Mouse (Mus musculus) megakaryocyte, embryonic 14.5 days (primary cell): ENCODE data around the gene Spata5.

Source experiments
- FLI1 ChIP-seq: IDR thresholded peaks from 2 replicates; pipeline ENCODE4 v1.6.1; 2012; ENCODE audit warnings: low read length, inconsistent platforms, mixed read lengths
- GATA1 ChIP-seq: IDR thresholded peaks from 3 replicates; pipeline ENCODE4 v1.6.1; 2012; ENCODE audit warnings: mixed read lengths, low read length, inconsistent platforms, borderline replicate concordance

GRCm38 (mm10) chr3:37503846-37504245, 84.2 kb downstream of the Spata5 start:
- TF ChIP-seq GATA1 (no peak), FLI1 (no peak)
